Mouse (Mus musculus): ENCODE measurements around the gene Zp1. TPM values are rescaled to one million over a fixed set of nuclear protein-coding genes. Genes with fewer than 3 reads are reported as not detected.
A peak's percentile ranks its signal among the peaks of the same experiment; 100 is the strongest.

Gene Zp1
- polyA plus RNA-seq, 1 experiment from 2014 or later = 0.79 TPM

DNA sequence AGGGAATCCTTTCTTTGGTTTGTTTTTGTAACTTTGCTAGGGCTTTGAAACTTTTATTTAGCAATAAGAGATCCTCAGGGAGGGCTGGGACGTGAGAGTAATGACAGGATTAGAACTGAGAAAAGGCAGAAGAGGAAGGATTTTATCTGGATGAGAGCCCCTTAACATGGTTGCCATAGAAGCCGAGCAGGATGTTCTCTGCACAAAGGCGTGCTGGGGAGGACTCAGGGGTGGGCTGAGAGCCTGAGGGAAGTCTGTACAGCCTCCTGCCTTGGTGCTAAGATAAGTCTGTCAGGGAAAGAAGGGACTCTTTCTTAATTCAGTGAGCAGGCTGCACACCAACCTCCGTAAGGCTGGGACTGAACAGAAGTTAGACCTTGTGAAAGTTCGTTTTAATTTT lies 14.6 kb upstream of the Zp1 start:
- WGBS = 40% methylated on average over 5 of the region's 5 CpGs
- Histone ChIP-seq H3K27me3 (replicated peaks; ENCODE audit: control insufficient read depth, insufficient read depth, low read length) (no peaks in the 10 kb centered on the region), H3K9ac (ENCODE audit: low read depth, low read length) (no peak overlapping the region), H3K4me1 (ENCODE audit: control insufficient read depth, insufficient read depth, low read depth, low read length) (no peaks in the 10 kb centered on the region), H3K9me3 (ENCODE audit: control insufficient read depth, low read length) (no peaks in the 10 kb centered on the region), H3K4me2 (ENCODE audit: low read length) (no peak overlapping the region), H3K27ac (ENCODE audit: low read depth, low read length) (no peak overlapping the region), H3K36me3 (ENCODE audit: control insufficient read depth, insufficient read depth, low read length) (no peaks in the 10 kb centered on the region), H3K4me3 (ENCODE audit: low read length) (no peak overlapping the region)
- 0 out of 2 replicates have a peak, but pooled peaks have one; percentile 56 for ATAC-seq

GRCm38 (mm10) chr19:10930641-10931040 lies 10.2 kb upstream of the Zp1 start:
- no peak for ATAC-seq
- no peaks in the 10 kb centered on the region for H3K36me3 ChIP-seq (ENCODE audit: control insufficient read depth, insufficient read depth, low read length)

GRCm38 (mm10) chr19:10926666-10927065 lies 6.2 kb upstream of the Zp1 start:
- WGBS = 32% methylated on average over 4 of the region's 4 CpGs
- Histone ChIP-seq H3K4me3 (ENCODE audit: low read length) (no peak overlapping the region), H3K27me3 (replicated peaks; ENCODE audit: control insufficient read depth, insufficient read depth, low read length) (no peaks in the 10 kb centered on the region), H3K36me3 (ENCODE audit: control insufficient read depth, insufficient read depth, low read length) (no peaks in the 10 kb centered on the region), H3K9ac (ENCODE audit: low read depth, low read length) (no peak overlapping the region), H3K9me3 (ENCODE audit: control insufficient read depth, low read length) (no peaks in the 10 kb centered on the region), H3K4me1 (ENCODE audit: control insufficient read depth, insufficient read depth, low read depth, low read length) (no peaks in the 10 kb centered on the region), H3K4me2 (ENCODE audit: low read length) (no peak overlapping the region), H3K27ac (ENCODE audit: low read depth, low read length) (peak overlapping the region; percentile 39; the same call in 1 of the 2 replicates)
- 0 out of 2 replicates have a peak, but pooled peaks have one; percentile 9 for ATAC-seq

More at GRCm38 (mm10) chr19:10930641-10931040, 10.2 kb upstream of the Zp1 start:
- H3K4me2 ChIP-seq (ENCODE audit: low read length) = no peak overlapping the region
- H3K4me1 ChIP-seq (ENCODE audit: control insufficient read depth, insufficient read depth, low read depth, low read length) = no peaks in the 10 kb centered on the region
- H3K9ac ChIP-seq (ENCODE audit: low read depth, low read length) = no peak overlapping the region
- no peaks in the 10 kb centered on the region for H3K9me3 ChIP-seq (ENCODE audit: control insufficient read depth, low read length)
- H3K27me3 ChIP-seq (replicated peaks; ENCODE audit: control insufficient read depth, insufficient read depth, low read length) = no peaks in the 10 kb centered on the region
- H3K4me3 ChIP-seq (ENCODE audit: low read length) = no peak overlapping the region
- 90% methylated on average over 2 of the region's 2 CpGs for WGBS
- H3K27ac ChIP-seq (ENCODE audit: low read depth, low read length) = no peak overlapping the region

DNA sequence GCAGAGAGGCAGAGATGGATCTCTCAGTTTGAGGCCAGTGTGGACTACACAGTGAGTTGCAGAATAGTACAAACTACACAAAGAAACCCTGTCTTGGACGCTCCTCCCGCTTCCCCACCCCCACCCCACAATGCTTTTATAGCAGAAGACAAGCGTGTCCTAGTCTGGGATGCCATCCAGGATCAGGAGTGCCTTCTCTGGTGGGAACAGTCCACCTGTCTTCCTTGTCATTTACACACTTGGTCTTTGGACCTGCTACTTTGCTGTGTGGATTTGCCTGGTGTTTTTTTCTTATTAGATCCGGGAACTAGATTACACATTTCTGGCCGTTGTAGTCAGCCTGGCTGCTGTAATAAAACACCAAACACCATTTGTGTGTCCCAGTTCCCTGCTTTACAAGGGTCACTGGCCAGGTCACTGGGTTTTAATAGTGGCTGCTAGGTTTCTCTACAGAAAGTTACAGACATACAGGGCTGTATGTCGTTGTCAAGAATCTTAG lies 5.7 kb upstream of the Zp1 start:
- Histone ChIP-seq H3K4me3 (ENCODE audit: low read length) (no peak overlapping the region), H3K9me3 (ENCODE audit: control insufficient read depth, low read length) (no peaks in the 10 kb centered on the region), H3K27ac (ENCODE audit: low read depth, low read length) (peak overlapping the region; percentile 56; the same call in 1 of the 2 replicates), H3K4me2 (ENCODE audit: low read length) (no peak overlapping the region), H3K9ac (ENCODE audit: low read depth, low read length) (no peak overlapping the region), H3K27me3 (replicated peaks; ENCODE audit: control insufficient read depth, insufficient read depth, low read length) (no peaks in the 10 kb centered on the region), H3K4me1 (ENCODE audit: control insufficient read depth, insufficient read depth, low read depth, low read length) (no peaks in the 10 kb centered on the region), H3K36me3 (ENCODE audit: control insufficient read depth, insufficient read depth, low read length) (no peaks in the 10 kb centered on the region)
- 13% methylated on average over 6 of the region's 6 CpGs for WGBS
- peak; percentile 74 for ATAC-seq

DNA sequence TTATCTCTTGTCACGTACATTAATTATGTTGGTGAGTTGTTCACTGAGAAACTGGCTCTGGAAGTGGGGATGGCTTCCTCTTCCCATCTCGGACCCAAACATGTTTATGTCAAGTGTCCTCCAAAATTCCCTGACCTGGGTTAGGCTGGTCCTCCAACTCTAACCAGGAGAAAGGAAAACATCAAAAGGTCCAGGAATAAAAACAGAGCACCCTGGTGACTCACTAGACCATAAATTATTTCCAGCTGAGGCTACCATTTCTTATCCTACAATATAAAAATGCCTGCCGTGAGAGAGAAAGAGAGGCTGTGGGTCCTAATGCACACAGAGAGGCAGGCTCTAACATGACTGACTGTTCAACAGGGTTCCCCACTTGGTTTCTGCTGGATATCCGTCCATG lies 3.8 kb upstream of the Zp1 start:
- no peak overlapping the region for H3K4me3 ChIP-seq (ENCODE audit: low read length)
- WGBS = 64% methylated on average over 4 of the region's 4 CpGs
- no peaks in the 10 kb centered on the region for H3K27me3 ChIP-seq (replicated peaks; ENCODE audit: control insufficient read depth, insufficient read depth, low read length)
- H3K36me3 ChIP-seq (ENCODE audit: control insufficient read depth, insufficient read depth, low read length) = no peaks in the 10 kb centered on the region
- no peak overlapping the region for H3K27ac ChIP-seq (ENCODE audit: low read depth, low read length)
- no peaks in the 10 kb centered on the region for H3K4me1 ChIP-seq (ENCODE audit: control insufficient read depth, insufficient read depth, low read depth, low read length)
- no peaks in the 10 kb centered on the region for H3K9me3 ChIP-seq (ENCODE audit: control insufficient read depth, low read length)
- no peak overlapping the region for H3K4me2 ChIP-seq (ENCODE audit: low read length)
- H3K9ac ChIP-seq (ENCODE audit: low read depth, low read length) = no peak overlapping the region
- no peak for ATAC-seq

GRCm38 (mm10) chr19:10921058-10921457 lies 626 bp upstream of the Zp1 start:
- Histone ChIP-seq H3K9ac (ENCODE audit: low read depth, low read length) (no peak overlapping the region), H3K27ac (ENCODE audit: low read depth, low read length) (no peak overlapping the region), H3K9me3 (ENCODE audit: control insufficient read depth, low read length) (no peaks in the 10 kb centered on the region), H3K4me3 (ENCODE audit: low read length) (no peak overlapping the region), H3K36me3 (ENCODE audit: control insufficient read depth, insufficient read depth, low read length) (no peaks in the 10 kb centered on the region), H3K4me1 (ENCODE audit: control insufficient read depth, insufficient read depth, low read depth, low read length) (no peaks in the 10 kb centered on the region; the same call in 1 of the 2 replicates), H3K27me3 (replicated peaks; ENCODE audit: control insufficient read depth, insufficient read depth, low read length) (no peaks in the 10 kb centered on the region), H3K4me2 (ENCODE audit: low read length) (no peak overlapping the region)
- 74% methylated on average over 3 of the region's 3 CpGs for WGBS
- no peak for ATAC-seq

DNA sequence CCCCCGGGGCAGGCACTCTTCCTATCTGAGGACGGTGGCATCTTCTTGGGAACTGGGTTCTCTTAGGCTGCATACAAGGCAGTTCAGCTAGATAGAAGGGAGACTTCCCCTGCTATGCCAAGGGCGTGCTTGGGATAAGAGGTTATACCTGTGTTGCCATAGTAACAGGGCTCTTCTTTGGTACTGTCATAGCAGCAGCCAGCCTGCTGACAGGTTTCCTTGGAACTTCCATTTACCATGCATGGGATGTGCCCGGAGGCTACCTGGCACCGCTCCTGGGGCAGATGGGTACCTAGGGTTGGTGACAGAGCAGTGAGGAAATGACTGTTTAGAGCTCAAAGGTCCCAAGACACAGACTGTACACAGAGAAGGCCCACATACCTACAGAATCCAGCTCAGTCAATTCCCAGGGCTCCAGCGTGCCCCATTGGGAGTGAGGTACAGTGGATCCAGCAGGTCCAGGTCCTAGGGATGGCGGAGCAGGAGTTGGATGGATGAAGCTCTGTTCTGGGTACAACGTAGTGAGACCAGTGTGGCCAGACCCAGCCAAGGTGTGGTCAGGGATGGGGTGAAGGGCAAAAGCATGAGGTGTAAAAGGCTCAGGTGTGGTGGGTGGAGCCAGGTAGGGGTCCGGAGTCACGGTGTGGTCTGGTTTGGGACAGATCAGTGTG lies 2.0 kb downstream of the Zp1 start:
- no peak overlapping the region for H3K9ac ChIP-seq (ENCODE audit: low read depth, low read length)
- H3K27me3 ChIP-seq (replicated peaks; ENCODE audit: control insufficient read depth, insufficient read depth, low read length) = no peaks in the 10 kb centered on the region
- H3K4me1 ChIP-seq (ENCODE audit: control insufficient read depth, insufficient read depth, low read depth, low read length) = no peaks in the 10 kb centered on the region; the same call in 1 of the 2 replicates
- no peak overlapping the region for H3K4me2 ChIP-seq (ENCODE audit: low read length)
- no peak overlapping the region for H3K27ac ChIP-seq (ENCODE audit: low read depth, low read length)
- no peaks in the 10 kb centered on the region for H3K9me3 ChIP-seq (ENCODE audit: control insufficient read depth, low read length)
- H3K36me3 ChIP-seq (ENCODE audit: control insufficient read depth, insufficient read depth, low read length) = no peaks in the 10 kb centered on the region
- 88% methylated on average over 10 of the region's 10 CpGs for WGBS
- H3K4me3 ChIP-seq (ENCODE audit: low read length) = no peak overlapping the region
- ATAC-seq = peak; percentile 82

- Histone ChIP-seq H3K4me2 (ENCODE audit: low read length) (no peak overlapping the region), H3K27ac (ENCODE audit: low read depth, low read length) (no peak overlapping the region), H3K4me3 (ENCODE audit: low read length) (no peak overlapping the region), H3K9ac (ENCODE audit: low read depth, low read length) (no peak overlapping the region), H3K27me3 (replicated peaks; ENCODE audit: control insufficient read depth, insufficient read depth, low read length) (no peaks in the 10 kb centered on the region), H3K36me3 (ENCODE audit: control insufficient read depth, insufficient read depth, low read length) (no peaks in the 10 kb centered on the region), H3K9me3 (ENCODE audit: control insufficient read depth, low read length) (no peaks in the 10 kb centered on the region), H3K4me1 (ENCODE audit: control insufficient read depth, insufficient read depth, low read depth, low read length) (no peaks in the 10 kb centered on the region; the same call in 1 of the 2 replicates)
- 57% methylated on average over 5 of the region's 5 CpGs for WGBS
- ATAC-seq = no peak
These were observed 3.9 kb downstream of the Zp1 start for GRCm38 (mm10) chr19:10916506-10916905.

GRCm38 (mm10) chr19:10914870-10915269 lies 5.6 kb downstream of the Zp1 start:
- H3K9ac ChIP-seq (ENCODE audit: low read depth, low read length) = no peak overlapping the region
- H3K36me3 ChIP-seq (ENCODE audit: control insufficient read depth, insufficient read depth, low read length) = no peaks in the 10 kb centered on the region
- H3K27ac ChIP-seq (ENCODE audit: low read depth, low read length) = no peak overlapping the region
- H3K4me3 ChIP-seq (ENCODE audit: low read length) = no peak overlapping the region
- no peak overlapping the region for H3K4me2 ChIP-seq (ENCODE audit: low read length)
- 86% methylated on average over 2 of the region's 2 CpGs for WGBS
- no peak for ATAC-seq
- no peaks in the 10 kb centered on the region; the same call in 1 of the 2 replicates for H3K4me1 ChIP-seq (ENCODE audit: control insufficient read depth, insufficient read depth, low read depth, low read length)
- H3K27me3 ChIP-seq (replicated peaks; ENCODE audit: control insufficient read depth, insufficient read depth, low read length) = no peaks in the 10 kb centered on the region
- H3K9me3 ChIP-seq (ENCODE audit: control insufficient read depth, low read length) = no peaks in the 10 kb centered on the region

Data from hindbrain, embryonic 16.5 days (tissue).